Mouse (Mus musculus) gastrocnemius, postnatal 14 days (tissue): ENCODE measurements around the gene Ubxn10. TPM values are rescaled to one million over a fixed set of nuclear protein-coding genes. Genes with fewer than 3 reads are reported as not detected.

Experiments
- DNase-seq: peaks from one replicate; pipeline ENCODE4 v3.0.0; 2021; ENCODE audit warnings: mixed read lengths
- intact Hi-C: fragments of 180-260 bp; cut with DNase I; formaldehyde crosslinking; loops from one replicate; pipeline ENCODE4 v1.15.1; 2025; ENCODE audit warnings: low total_unique reads
- long read RNA-seq, 2 experiments: library from polyadenylated mRNA; stranded (forward); transcript quantifications; one replicate each; pipeline ENCODE4 v2.0.0; 2021
- total RNA-seq, 2 experiments: library from RNA; stranded (reverse); gene quantifications; 2 replicates each; pipeline ENCODE4 v1.2.3; 2021

Gene Ubxn10
- total RNA-seq: under 1 TPM; 0.16 to 0.29 TPM
- long read RNA-seq, experiment 1: 0 reads
- long read RNA-seq, experiment 2: 0 reads

DNA sequence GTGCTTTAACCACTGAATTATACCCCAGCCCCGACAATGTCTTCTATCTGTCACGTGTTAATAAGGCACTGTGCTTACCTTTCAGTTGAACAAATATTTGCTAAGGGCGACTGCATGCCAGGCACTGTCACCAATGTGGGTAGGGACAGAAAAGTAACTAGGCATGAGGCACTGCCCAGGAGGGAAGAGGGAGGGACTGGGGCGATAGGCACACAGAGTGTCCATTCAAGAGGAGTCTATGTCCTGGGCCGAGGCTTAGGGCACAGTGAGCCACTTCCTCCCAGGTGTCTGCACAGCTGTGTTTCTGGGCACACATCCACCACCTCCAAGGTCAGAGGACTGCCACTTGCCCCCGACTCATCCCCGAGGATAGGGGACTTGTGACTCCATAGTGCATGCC lies at the start of gene Ubxn10:
Gene Ubxn10 (minus strand): TSS at position 137 of the 400 bp plus-strand sequence.
- intact Hi-C loops: no loop called here
- DNase-seq: no peak

- intact Hi-C loops: no loop called here
- DNase-seq: no peak
Observed at GRCm38 (mm10) chr4:138786141-138786540, 49.2 kb upstream of the Ubxn10 start.

DNA sequence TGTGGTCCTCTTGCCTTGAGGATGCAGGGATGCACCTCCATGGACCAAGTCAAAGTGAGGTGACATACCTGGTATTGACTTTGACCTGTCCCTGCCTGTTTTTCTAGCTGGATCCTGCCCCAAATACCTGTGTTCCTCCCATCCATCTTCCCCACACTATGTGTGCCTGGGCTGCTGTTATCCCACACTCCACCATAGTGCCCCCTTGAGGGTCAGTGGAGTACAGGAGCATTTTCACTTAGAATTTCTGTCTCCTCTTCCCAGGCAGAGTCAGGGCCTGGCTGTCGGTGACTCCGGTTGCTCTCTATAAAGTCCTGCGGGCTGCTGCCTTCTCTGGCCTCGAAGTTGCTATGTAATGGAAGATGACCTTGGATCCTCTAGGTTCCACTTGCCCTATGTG lies 48.8 kb upstream of the Ubxn10 start:
- no peak for DNase-seq
- intact Hi-C loops: no loop called here

DNA sequence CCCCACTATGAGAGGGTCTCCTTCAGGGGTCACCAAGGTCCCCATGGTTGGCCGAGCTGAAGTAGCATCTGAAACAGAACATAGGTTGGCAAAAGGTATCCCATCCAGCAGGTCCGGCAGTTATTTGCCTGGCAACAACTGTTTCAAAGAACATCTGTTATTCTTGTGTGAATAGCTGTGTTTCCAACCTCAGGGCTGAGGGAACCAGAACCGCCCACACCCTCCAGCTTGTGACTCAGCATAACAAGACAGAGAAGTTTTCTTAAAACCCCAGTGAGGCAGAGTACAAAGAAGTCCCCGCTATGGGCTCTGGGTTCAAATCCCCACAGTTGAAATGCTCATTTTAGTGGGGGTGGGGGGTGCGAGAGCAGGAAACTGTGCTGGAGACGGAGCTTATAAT lies 45.1 kb upstream of the Ubxn10 start:
- intact Hi-C loops: no loop called here
- peak; percentile 39 for DNase-seq

DNA sequence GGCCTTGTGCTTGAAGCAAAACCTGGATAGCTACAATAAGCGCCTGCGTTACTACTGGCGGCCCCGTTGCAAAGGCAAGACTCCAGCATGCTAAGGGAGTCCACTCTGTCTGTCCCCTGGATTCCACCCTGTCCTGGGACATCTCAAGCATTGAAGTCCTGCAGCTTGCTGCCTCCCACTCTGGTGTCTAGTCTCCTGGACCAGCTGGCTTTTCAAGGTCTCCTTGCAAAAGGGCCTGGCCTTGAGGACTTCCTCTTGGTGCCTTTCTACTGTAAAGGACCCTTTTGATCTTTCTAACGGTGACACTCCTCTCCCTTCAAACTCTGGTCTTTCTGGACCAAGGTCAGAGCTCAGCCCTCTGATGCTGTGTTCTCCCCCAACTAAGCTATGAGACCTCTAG lies 43.3 kb upstream of the Ubxn10 start:
- DNase-seq: no peak
- intact Hi-C loops: no loop called here

DNA sequence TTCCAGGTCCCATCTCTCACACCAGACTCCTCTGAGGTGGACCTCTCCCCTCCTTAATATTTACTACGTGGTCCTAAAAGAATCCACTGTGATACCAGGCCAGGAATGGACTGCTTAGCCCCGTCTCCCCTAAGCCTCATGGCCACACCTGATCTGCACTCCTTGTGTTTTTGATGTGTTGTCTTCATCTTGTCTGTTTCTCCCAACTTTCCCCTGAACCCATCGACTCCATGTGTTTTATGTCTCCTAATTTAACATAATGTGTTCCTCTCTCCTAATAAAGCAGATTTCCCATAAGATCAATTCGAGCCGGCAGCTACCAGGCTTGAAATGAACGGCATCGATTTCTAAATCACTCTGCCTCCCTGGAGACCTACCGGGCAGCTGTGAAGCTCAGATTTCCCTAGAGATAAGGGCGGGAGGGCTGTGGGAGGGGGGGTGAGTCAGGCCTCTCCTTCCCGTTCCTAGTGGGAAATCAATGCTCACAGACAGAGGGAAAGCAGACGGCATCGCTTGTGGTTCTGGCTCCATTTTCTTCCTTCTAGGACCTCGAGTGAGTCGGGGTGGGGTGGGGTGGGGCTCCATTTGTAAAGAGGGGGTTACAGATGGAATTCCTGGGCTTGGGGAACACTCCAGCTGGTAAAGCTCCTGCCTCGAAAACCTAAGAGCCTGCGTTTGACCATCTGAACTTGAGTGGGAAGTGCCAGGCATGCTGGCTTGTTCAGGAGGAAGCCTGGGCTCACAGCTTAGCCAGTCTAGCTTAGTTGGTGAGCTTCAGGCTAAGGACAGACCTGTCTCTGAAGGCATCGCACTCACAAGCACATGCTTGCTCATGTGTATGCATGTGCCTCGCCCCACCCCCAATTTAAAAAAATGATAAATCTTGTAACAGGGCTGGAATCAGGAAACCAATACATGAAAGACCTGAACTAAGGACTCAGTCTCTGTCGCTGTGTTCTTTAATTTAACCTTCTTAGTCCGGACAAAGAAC lies 40.7 kb upstream of the Ubxn10 start:
- intact Hi-C loops: no loop called here
- no peak for DNase-seq

DNA sequence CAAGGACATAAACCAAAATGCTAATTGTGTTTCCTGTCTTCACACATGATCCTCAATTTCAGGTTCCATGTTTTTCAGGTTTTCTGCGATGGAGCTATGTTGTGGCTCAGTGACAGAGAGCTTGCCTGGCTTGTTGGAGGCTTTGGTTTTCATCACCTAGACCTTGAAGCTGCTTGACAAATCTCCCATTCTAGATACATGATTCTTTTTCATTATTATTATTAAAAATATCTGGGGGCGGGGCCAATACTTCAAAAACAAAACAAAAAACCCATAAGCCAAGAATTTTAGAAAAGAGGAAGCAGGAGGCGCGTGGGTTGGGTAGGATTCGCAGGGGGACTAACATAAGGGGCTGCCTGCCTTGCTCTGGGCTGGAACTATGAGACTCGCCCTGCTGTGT lies 38.5 kb upstream of the Ubxn10 start, which contains the start of gene Pla2g2d:
Gene Pla2g2d (plus strand): TSS at position 301 of the 400 bp plus-strand sequence.
- intact Hi-C loops: no loop called here
- DNase-seq: no peak

DNA sequence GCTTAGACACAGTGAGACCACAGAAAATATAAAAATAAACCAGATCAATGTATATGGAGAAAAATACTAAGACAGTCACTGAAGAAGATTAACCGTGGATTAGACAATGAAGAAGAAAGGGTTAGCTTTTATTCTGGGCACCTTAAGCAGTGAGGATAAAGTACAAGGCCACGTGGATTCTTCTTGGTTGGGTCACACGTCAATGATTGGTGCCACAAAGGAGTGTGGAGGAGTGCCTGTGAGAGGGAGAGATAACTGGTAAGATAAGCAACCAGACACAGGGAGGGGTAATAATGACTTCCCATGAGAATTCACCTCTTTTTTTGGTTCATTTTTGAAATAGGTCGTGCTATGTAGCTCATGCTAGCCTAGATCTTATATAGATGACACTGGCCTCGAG lies 35.4 kb upstream of the Ubxn10 start:
- intact Hi-C loops: no loop called here
- no peak for DNase-seq

DNA sequence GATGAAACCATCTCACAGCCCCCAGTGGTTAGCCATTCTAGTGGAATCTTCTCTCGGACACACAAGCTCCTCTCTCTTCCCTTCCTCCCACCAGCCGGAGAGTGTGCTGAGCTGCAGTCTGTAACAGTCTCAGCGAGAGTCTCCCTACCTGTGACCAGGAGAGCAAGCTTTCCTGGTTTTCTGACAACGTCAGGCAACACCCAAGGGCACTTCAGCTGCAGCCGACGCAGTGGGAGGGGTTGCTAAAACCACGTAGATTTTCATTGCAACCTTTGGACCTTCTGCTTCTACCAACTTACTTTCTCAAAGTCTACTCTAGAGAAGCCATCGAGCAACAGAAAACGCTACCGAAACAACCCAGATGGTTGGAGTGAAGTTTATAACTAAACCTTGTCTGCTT lies 35.0 kb upstream of the Ubxn10 start:
- intact Hi-C loops: no loop called here
- no peak for DNase-seq

DNA sequence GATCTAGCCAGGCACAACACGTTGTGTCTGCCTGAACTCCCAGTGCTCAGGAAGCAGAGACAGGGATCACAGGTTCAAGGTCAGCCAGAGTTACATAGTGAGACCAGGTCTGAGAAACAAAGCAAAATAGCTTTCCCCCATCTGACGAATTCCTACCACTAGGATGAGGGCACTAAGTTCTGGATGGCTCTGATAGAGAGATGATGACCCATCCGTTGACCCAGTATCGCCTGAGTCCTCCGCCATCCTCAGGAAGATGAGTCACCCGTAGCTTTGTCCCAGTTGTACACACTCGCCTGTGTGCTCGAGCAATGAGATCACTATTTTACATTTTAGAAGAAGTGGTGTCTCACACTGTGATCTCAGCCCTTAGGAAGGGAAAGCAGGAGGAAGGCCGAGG lies 25.3 kb upstream of the Ubxn10 start:
- intact Hi-C loops: no loop called here
- DNase-seq: no peak

GRCm38 (mm10) chr4:138757416-138757815 lies 20.4 kb upstream of the Ubxn10 start, which contains the start of gene Pla2g2f:
TSS of gene Pla2g2f (minus strand) at chr4:138757626.
- no peak for DNase-seq
- intact Hi-C loops: no loop called here

DNA sequence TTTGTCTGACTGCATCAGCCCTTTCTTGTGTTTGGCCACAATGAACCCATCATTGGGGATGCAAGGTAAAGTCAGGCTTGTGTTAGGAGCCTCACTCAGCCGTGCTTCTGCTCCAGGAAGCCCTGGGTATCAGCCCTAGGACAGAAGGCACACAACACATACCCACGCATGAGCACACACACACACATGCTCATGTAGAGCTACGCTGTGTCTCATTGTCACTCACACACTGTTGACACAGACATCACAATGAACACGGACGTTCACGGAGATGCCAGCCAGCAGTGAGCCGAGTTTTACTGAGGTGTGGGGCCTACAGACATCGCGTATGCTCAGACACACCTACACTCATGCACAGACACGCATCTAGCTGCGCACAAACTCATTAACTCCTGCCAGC lies 19.0 kb upstream of the Ubxn10 start:
- DNase-seq: no peak
- intact Hi-C loops: no loop called here

DNA sequence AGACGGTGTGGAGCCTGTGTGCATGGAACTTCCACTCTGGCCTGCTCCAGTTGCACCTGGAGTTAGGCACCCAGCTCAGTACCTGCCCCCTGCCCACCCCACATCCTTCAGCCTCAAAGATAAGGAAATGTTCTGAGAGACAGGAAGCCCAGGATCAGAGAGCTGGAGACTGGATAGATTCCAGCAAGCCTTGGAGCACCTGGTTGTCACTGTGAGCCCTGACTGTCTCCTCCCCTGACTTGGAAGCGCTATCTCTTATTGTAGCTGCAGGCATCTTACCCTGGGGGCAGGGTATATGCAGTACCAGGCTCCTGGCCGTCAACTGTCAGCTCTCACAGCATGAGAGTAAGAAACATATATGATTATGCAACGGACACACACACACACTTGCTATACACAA lies 18.5 kb upstream of the Ubxn10 start:
- intact Hi-C loops: no loop called here
- DNase-seq: no peak

- DNase-seq: no peak
- intact Hi-C loops: loop anchor here (5.0 kb wide), 1 partner anchor 98 kb away; no protein-coding TSS in a partner anchor
Observed at GRCm38 (mm10) chr4:138754432-138754831, 17.5 kb upstream of the Ubxn10 start.

DNA sequence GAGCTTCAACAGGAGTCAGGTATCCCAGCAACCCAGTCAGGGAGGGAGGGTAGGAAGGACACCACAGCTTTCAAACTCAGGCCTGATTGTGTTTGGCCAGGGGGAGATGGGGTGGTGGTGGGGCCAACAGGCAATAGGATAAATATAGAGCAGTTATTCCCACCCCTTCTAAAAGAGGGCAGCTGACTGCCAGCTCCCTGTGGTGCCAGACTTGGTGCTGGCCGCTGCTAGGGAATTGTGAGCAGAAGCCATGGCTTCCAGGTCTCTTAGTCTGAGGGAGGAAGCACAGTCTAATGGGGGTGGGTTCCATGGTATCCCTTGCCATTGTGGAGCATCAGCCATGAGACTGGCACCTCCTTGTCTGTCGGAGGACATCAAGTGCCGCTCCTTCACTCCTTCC lies 16.6 kb upstream of the Ubxn10 start:
- intact Hi-C loops: loop anchor here (5.0 kb wide), 1 partner anchor 99 kb away; no protein-coding TSS in a partner anchor
- no peak for DNase-seq

GRCm38 (mm10) chr4:138752603-138753002 lies 15.6 kb upstream of the Ubxn10 start:
- no peak for DNase-seq
- intact Hi-C loops: loop anchor here (5.0 kb wide), 1 partner anchor 100 kb away; no protein-coding TSS in a partner anchor

- intact Hi-C loops: loop anchor here (5.0 kb wide), 1 partner anchor 44 kb away; no protein-coding TSS in a partner anchor
- DNase-seq: no peak
Observed at GRCm38 (mm10) chr4:138748369-138749072, 11.6 kb upstream of the Ubxn10 start.

- intact Hi-C loops: loop anchor here (5.0 kb wide), 1 partner anchor 44 kb away; no protein-coding TSS in a partner anchor
- DNase-seq: peak; percentile 26
Observed at GRCm38 (mm10) chr4:138747851-138748250, 10.9 kb upstream of the Ubxn10 start.

DNA sequence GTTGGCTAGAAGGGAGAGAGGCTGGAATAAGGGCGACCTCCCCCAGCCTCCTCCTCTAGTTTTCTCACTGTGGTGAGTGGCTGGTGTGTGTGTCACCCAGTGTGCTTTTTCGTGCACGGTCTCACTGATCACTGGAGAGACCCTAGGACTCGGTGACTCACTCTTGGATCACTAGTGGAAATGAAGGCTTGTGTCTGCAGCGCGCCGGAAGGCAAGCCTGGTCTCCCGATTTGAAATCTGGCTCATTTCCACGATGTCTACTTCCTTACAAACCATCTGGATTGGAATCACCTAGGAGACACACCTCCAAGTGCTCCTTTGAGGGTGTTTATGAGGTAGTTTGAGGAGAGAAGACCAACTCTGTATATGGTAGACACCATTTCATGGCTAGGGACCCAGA lies 9.9 kb upstream of the Ubxn10 start:
- no peak for DNase-seq
- intact Hi-C loops: loop anchor here (5.0 kb wide), 1 partner anchor 45 kb away; no protein-coding TSS in a partner anchor

DNA sequence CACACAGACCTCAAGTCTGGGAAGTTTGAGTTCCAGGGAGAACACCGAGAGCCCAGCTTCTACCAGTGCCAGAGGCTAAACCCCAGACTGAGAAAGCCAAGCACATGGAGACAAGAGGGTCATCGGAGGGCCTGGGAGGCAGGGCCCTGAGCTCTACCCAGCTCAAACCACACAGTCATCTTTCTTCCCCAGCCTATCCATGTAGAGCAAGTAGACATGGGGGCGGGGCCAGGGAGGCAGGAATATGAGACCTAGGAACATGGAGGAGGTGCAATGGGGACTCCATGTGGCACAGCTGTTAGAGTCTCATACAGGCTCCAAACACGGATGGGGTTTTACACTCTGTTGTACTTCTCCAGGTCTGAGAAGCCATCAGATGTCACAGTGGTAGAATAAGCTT lies 8.9 kb upstream of the Ubxn10 start:
- DNase-seq: peak; percentile 58
- intact Hi-C loops: loop anchor here (5.0 kb wide), 1 partner anchor 46 kb away; no protein-coding TSS in a partner anchor
